ENCODE assay signal across 8 mouse cellular contexts in genomic region chr7:83201768-83202493, GRCm38 (mm10).
A peak's percentile ranks its signal among the peaks of the same experiment; 100 is the strongest.
DNase-seq lines count a peak whose midpoint lies in the region; ATAC-seq lines count a peak whose summit lies in the region.

No protein-coding gene starts in this region.

- no peaks in the 10 kb centered on the region for H3K36me3 ChIP-seq in intestine, embryonic 15.5 days
- no peaks in the 10 kb centered on the region for H3K36me3 ChIP-seq in midbrain, embryonic 11.5 days (ENCODE audit: control insufficient read depth, insufficient read depth, low read length)

- H3K4me2 ChIP-seq in intestine, embryonic 15.5 days (replicated peaks): peak overlapping the region; percentile 41
- peak overlapping the region; percentile 34 for H3K4me2 ChIP-seq in midbrain, embryonic 11.5 days

- peak overlapping the region; percentile 52 for H3K27ac ChIP-seq in intestine, embryonic 15.5 days
- H3K27ac ChIP-seq in midbrain, embryonic 11.5 days (ENCODE audit: low read depth, low read length): peak overlapping the region; percentile 82

- no peaks in the 10 kb centered on the region for H3K9me3 ChIP-seq in intestine, embryonic 15.5 days
- H3K9me3 ChIP-seq in midbrain, embryonic 11.5 days (ENCODE audit: control insufficient read depth, low read length): no peaks in the 10 kb centered on the region

- H3K27me3 ChIP-seq in intestine, embryonic 15.5 days (replicated peaks): no peaks in the 10 kb centered on the region
- H3K27me3 ChIP-seq in midbrain, embryonic 11.5 days (ENCODE audit: control insufficient read depth, insufficient read depth, low read length): no peaks in the 10 kb centered on the region

- ATAC-seq in intestine, embryonic 15.5 days: peak; percentile 75
- peak; percentile 77 for ATAC-seq in midbrain, embryonic 11.5 days (ENCODE audit: low FRiP score)

- WGBS in intestine, embryonic 15.5 days: 11% methylated on average over 11 of the region's 11 CpGs
- 18% methylated on average over 11 of the region's 11 CpGs for WGBS in midbrain, embryonic 11.5 days

- H3K9ac ChIP-seq in intestine, embryonic 15.5 days: no peak overlapping the region
- peak overlapping the region; percentile 56 for H3K9ac ChIP-seq in midbrain, embryonic 11.5 days (ENCODE audit: low read length)

- peak; percentile 46 for DNase-seq in adipocyte (ENCODE audit: low spot score)
- DNase-seq in cerebellum, postnatal 36 days: peak; percentile 47 to 63
- peak; percentile 56 for DNase-seq in gastrocnemius, postnatal 10 days
- peak; percentile 33 to 56 for DNase-seq in left cerebral cortex, adult 8-10 months (ENCODE audit: low spot score in 2 of 2)
- peak; percentile 93 for DNase-seq in midbrain, embryonic 11.5 days (ENCODE audit: low spot score, missing footprints)
- DNase-seq in right cerebral cortex, postnatal 4 days: peak; percentile 69
- DNase-seq in spleen, postnatal 10 days (ENCODE audit: low spot score in 2 of 2): no peak

- H3K4me3 ChIP-seq in intestine, embryonic 15.5 days (replicated peaks): no peak overlapping the region
- H3K4me3 ChIP-seq in midbrain, embryonic 11.5 days (ENCODE audit: low read depth, low read length): no peak overlapping the region

- peaks cover 9% of the 10 kb centered on the region; the same call in 1 of the 2 replicates for H3K4me1 ChIP-seq in intestine, embryonic 15.5 days (replicated peaks)
- H3K4me1 ChIP-seq in midbrain, embryonic 11.5 days (ENCODE audit: control insufficient read depth, insufficient read depth, low read length): peaks cover 27% of the 10 kb centered on the region

Comparison
In these comparisons a context has a peak if more than half of its experiments do, and no peak if none do; other contexts are left out.
1. DNase-seq: peak in adipocyte (single experiment), cerebellum, postnatal 36 days (2 of 2), gastrocnemius, postnatal 10 days (single experiment), left cerebral cortex, adult 8-10 months (2 of 2), midbrain, embryonic 11.5 days (single experiment) and right cerebral cortex, postnatal 4 days (single experiment); none in spleen, postnatal 10 days (0 of 2).